Mouse (Mus musculus): ENCODE measurements around the gene Trib2. TPM values are rescaled to one million over a fixed set of nuclear protein-coding genes. Genes with fewer than 3 reads are reported as not detected.

The Trib2 gene
- total RNA-seq, 2 experiments from 2014 or later, result 32.2 to 33.5 TPM

GRCm38 (mm10) chr12:15749646-15750195 is 67.0 kb downstream of the Trib2 start:
- H3K4me3 ChIP-seq, result no peak overlapping the region
- no peak for TF ChIP-seq CTCF (conservative IDR thresholded peaks at IDR 0.05)
- no peak for DNase-seq (ENCODE audit: low spot score in 2 of 2)
- no peak overlapping the region for H3K27ac ChIP-seq

- no peak for TF ChIP-seq CTCF (conservative IDR thresholded peaks at IDR 0.05)
These were observed 71.0 kb downstream of the Trib2 start for GRCm38 (mm10) chr12:15745752-15746151.

More at GRCm38 (mm10) chr12:15745752-15746151, 71.0 kb downstream of the Trib2 start:
- no peak overlapping the region for H3K4me3 ChIP-seq
- DNase-seq (ENCODE audit: low spot score in 2 of 2), result no peak
- H3K27ac ChIP-seq, result no peak overlapping the region

Small RNA genes within 50 kb of the gene (microRNA-seq; reads per million reads assigned to microRNA genes)
- gene Mir6387, result 0 reads per million in 2 experiments
